Mouse (Mus musculus) kidney, postnatal 4 days (tissue): ENCODE results near the gene Ntn3.
A peak's percentile ranks its signal among the peaks of the same experiment; 100 is the strongest.

Experiments used
- DNase-seq, 2 experiments: peaks; one replicate each; pipeline ENCODE4 v3.0.0; 2021; ENCODE audit warnings: mixed read lengths in 2 of 2

Gene Ntn3

GRCm38 (mm10) chr17:24209043-24209915 is at the start of gene Ntn3:
Ntn3 (minus strand) TSS chr17:24209531.
- DNase-seq: peak; percentile 73 to 83

GRCm38 (mm10) chr17:24258981-24259380 is 49.6 kb upstream of the Ntn3 start:
- no peak for DNase-seq

DNA sequence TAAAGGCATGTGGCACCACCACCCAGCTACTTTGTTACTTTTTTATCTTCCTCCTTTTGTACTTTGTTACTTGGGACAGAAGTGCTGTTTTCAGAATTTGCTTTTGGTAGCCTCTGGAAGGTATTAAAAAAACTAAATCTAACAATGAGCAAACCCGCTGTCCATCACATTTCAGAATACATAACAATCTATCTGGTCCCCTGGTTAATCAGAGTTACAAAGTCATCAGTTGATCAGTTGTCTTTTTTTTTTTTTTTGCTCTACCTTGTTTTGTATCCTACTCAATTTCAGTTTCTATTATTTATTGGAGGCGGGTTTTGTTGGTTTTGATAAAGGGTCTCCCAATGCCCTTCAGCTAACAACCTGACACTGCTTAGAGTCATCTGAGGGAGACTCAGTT is 43.0 kb upstream of the Ntn3 start:
- DNase-seq: no peak

GRCm38 (mm10) chr17:24251320-24252069 is 42.2 kb upstream of the Ntn3 start, which contains the start of gene Ccnf:
Ccnf (minus strand) TSS chr17:24251484.
- DNase-seq: peak; percentile 94 to 97

DNA sequence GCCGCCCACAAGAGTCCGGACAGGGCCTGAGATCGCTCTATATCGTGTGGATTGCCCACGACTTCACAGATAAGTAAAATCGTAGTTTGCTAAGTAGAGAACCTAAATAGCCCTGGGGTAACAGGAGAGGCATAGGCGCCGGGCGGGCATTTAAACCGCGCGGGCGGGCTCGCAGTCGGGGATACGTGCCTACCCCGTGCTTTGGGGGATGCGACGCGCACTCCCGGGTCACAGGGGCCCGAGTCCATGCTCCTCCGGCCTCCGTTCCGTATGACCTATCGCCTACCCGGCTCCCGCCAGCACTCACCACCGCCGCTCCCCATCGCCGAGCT is 41.6 kb upstream of the Ntn3 start:
- DNase-seq: no peak

GRCm38 (mm10) chr17:24248641-24249040 is 39.3 kb upstream of the Ntn3 start:
- peak; percentile 14 to 21 for DNase-seq

DNA sequence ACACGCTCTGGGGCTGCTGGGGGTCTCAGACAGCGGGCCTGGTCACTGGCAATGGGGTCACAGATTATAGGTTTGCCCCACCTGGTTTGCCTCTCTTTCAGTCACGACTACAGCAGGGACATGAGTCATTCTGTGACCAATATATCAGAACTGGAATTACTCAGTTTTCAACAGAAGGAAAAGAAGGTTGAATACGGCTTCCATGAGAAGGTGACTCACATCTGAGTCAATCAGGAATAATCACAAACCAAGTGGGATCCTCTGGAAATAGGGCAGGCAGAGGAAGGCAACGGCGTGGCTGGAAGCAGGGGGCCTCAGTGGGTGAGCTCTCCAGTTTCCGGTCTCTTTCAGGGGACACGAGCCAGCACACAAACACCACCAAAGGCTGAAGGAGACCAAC is 34.7 kb upstream of the Ntn3 start:
- DNase-seq: no peak

GRCm38 (mm10) chr17:24243311-24243969 is 34.1 kb upstream of the Ntn3 start:
- DNase-seq: peak; percentile 71 to 72

- no peak for DNase-seq
These were observed 27.6 kb upstream of the Ntn3 start for GRCm38 (mm10) chr17:24236921-24237320.

GRCm38 (mm10) chr17:24236479-24236878 is 27.1 kb upstream of the Ntn3 start:
- no peak for DNase-seq

DNA sequence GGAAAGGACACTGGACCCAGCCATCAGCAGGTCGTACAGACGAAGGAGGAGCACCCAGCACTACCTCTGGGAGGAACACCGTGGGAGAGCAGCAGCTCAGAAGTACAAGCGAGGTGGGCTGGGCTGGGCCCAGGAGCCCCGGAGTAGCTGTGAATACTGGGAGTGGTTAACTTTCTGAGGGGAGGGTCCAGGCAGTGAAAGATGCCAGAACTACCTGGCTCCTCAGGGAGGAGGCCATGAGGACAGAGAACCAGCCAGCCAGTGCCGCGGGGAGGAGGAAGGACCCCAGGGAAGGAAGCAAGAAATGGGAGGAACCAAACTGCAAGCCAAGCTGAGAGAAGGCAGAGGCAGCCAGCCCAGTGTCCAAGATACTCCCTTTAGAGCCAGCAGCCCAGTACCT is 18.6 kb upstream of the Ntn3 start:
- DNase-seq: no peak

GRCm38 (mm10) chr17:24226721-24227120 is 17.4 kb upstream of the Ntn3 start:
- no peak for DNase-seq

DNA sequence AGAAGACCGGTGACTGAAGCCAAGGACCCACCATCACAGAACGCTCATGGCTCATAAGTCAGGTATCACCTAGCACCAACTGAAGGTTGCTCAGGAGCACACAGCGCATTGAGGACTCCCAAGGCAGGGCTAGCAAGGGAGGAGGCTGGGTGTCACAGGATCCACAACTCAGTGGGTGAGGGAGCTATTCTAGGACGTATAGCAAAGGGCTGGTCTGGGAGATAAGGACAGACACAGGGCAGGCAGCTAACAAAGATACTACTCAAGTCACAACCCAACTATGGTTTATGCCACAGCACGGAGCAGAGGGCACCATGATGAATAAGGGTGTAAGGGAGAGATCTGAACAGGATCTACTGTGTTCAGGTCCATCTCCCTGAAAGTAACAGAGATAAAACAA is 16.5 kb upstream of the Ntn3 start:
- no peak for DNase-seq

- no peak for DNase-seq
These were observed 15.4 kb upstream of the Ntn3 start for GRCm38 (mm10) chr17:24224741-24225140.

- no peak for DNase-seq
These were observed 14.2 kb upstream of the Ntn3 start for GRCm38 (mm10) chr17:24223513-24223912.

DNA sequence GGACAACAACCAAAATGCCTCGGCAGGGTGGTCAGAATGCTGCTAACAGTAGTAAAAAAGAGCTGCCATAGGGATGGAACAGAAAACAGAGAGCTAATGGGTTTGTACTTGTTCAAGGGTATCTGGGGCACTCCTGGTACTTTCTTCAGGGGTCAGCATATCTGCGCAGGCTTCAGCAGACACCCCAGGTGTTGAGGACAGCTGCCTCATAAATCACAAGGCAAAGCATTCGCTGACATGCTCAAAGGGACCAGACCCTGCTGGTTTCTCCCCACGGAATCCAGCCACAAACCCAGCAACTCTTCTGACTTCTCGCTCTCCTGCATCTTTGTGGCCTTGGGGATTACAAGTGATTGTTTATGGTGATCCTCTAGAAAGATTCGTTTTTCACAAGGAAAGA is 13.3 kb upstream of the Ntn3 start:
- no peak for DNase-seq

DNA sequence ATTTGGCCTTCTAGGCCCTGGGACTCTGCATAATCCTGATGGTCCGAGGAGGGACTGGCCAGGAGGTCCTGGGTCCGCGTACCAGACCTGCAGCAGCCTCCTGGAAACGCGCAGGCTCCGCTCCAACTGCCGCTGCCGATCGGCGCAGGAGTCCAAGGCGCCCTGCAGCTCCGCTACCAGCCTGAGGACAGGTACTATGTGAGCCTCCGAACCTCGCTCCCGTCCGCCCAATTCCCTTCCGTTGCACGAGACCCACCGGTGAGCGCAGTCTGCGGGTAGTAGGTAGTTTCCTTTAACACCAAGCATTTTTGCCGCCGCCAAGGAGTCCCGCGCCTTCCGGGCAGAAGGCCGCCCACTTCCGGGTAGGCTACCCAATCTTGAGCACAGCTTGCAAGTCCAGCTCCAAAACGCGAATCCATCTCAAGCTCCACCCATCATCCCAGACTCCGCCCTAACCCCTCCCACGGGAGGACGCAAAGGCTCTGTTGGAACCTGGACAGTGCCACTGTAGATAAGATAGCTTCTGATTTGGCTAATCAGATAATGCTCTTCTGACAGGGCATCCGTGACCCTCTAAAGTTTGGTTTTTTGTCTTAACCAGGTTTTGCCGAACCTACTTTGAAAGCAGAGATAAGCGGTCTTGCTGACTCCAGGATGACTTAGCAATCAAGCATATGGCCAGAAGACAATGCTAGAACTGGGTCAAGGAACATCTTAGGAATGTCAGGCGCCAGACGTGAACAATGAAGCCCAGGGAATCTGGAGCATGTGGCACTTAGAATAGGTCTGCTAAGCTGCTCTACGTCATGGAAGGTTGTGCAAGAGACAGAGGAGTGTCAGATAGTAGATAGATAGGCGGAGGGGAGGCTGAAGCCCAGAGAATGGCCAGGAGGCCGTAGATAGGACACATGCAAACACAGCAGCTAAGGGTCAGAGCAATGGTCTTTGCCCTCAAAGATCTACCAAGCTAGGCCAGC is 11.4 kb upstream of the Ntn3 start, which contains the start of gene Tedc2:
Tedc2 (minus strand) TSS at position 417 of the 977 bp plus-strand sequence.
- peak; percentile 95 for DNase-seq

DNA sequence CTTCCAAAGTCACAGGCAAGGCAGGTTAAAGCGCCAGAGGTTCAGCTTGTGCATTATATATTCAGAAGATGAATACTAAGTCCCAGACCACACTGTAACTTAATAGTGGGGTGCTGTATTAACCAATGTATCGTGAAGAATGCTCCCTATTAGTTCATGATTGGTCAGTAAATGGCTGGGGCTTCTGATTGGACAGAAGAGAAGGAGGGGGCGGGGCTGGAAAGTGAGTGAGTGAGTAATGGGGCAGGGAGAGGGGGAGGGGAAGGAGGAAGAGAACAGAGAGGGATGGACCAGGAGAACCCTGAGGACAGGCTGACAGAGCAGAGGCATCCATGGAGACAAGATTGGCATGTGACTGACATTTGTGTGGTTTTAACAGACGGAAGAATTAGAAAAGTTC is 7.5 kb upstream of the Ntn3 start:
- DNase-seq: peak; percentile 37 to 54

GRCm38 (mm10) chr17:24213186-24213585 is 3.9 kb upstream of the Ntn3 start:
- no peak for DNase-seq

DNA sequence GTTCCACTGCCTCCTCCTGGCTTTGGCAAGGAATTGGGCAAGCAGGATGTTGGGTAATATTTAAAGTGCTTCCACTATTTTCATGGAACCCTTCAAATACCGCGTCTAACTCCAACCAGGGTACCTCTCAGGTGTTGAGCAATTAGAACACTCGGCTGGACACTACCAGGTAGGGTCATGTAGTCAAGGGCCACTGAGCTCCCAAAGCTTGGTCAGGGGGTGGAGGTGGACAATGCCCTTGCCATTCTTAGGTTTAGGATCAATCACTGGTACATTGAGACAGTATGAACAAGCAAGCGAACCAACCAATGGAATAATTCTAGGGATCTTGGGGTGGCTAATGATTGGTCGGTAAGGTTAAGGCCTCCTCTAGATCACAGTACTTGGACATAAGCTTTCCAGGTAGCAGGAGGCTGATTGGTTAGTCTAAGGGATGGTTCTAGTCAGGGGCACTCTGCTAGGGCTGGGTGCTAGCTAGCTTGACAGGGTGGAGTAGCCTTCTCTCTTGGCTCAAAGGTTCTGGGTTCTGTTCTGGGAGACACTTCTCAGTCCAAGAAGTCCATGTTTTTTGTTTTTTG is 3.2 kb upstream of the Ntn3 start:
- DNase-seq: no peak

GRCm38 (mm10) chr17:24211631-24212440 is 2.5 kb upstream of the Ntn3 start:
- DNase-seq: peak; percentile 61 to 72
